Mouse (Mus musculus): ENCODE results near the gene Slc25a41. TPM values are rescaled to one million over a fixed set of nuclear protein-coding genes. Genes with fewer than 3 reads are reported as not detected.
"Not testable (repeated sequence)": the region's sequence is repeated elsewhere in the genome, so short reads cannot be mapped to it uniquely, and the experiment has no call there.

The Slc25a41 gene
- polyA plus RNA-seq, 1 experiment = not detected

GRCm38 (mm10) chr17:57056246-57056645, 14.8 kb upstream of the Slc25a41 start:
- DNase-seq = no peak
- no peak for TF ChIP-seq POLR2A (IDR thresholded peaks at IDR 0.05; ENCODE audit: borderline replicate concordance, extremely low read depth, low read depth, low read length)
- TF ChIP-seq CTCF (IDR thresholded peaks at IDR 0.05; ENCODE audit: insufficient read depth, low read length) = no peak
- Histone ChIP-seq H3K4me3 (replicated peaks; ENCODE audit: extremely low read depth, low read depth, low read length) (no peak overlapping the region), H3K4me1 (ENCODE audit: control insufficient read depth, insufficient read depth, low read length) (peaks cover 4% of the 10 kb centered on the region)
- 80% methylated on average over 3 of the region's 3 CpGs for WGBS

- not testable (repeated sequence) for H3K4me1 ChIP-seq (ENCODE audit: control insufficient read depth, insufficient read depth, low read length); H3K4me3 ChIP-seq (replicated peaks; ENCODE audit: extremely low read depth, low read depth, low read length); DNase-seq
- WGBS = 85% methylated on average over 4 of the region's 4 CpGs
These were observed 10.2 kb upstream of the Slc25a41 start for GRCm38 (mm10) chr17:57051679-57052078.

DNA sequence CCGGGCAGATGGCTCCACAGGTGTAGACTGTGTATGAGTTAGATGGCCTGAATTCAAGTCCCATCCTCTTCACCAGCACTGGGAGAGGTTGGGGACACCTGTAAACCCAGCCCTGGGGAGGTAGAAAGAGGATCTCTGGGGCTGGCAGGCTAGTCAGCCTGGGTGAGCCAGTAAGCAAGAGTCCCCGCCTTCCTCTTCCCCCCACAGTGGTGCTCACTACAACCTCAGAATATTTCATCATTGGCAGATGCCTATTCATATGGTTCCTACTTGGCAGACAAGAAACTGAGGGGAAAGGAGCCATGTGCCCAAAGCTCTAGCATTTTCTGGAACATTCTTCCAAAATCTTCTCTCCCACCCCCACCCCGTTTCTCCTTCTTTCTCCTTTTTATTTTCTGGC, 7.4 kb upstream of the Slc25a41 start:
- Histone ChIP-seq H3K4me3 (replicated peaks; ENCODE audit: extremely low read depth, low read depth, low read length) (no peak overlapping the region), H3K4me1 (ENCODE audit: control insufficient read depth, insufficient read depth, low read length) (no peaks in the 10 kb centered on the region; the same call in 1 of the 2 replicates)
- 96% methylated on average over 3 of the region's 3 CpGs for WGBS
- TF ChIP-seq POLR2A (IDR thresholded peaks at IDR 0.05; ENCODE audit: borderline replicate concordance, extremely low read depth, low read depth, low read length) (no peak), CTCF (IDR thresholded peaks at IDR 0.05; ENCODE audit: insufficient read depth, low read length) (no peak)
- DNase-seq = no peak

GRCm38 (mm10) chr17:57047406-57047805, 6.0 kb upstream of the Slc25a41 start:
- TF ChIP-seq POLR2A (IDR thresholded peaks at IDR 0.05; ENCODE audit: borderline replicate concordance, extremely low read depth, low read depth, low read length) (no peak), CTCF (IDR thresholded peaks at IDR 0.05; ENCODE audit: insufficient read depth, low read length) (no peak)
- WGBS = 52% methylated on average over 5 of the region's 5 CpGs
- Histone ChIP-seq H3K4me1 (ENCODE audit: control insufficient read depth, insufficient read depth, low read length) (no peaks in the 10 kb centered on the region; the same call in 1 of the 2 replicates), H3K4me3 (replicated peaks; ENCODE audit: extremely low read depth, low read depth, low read length) (no peak overlapping the region)
- DNase-seq = no peak

- TF ChIP-seq POLR2A (IDR thresholded peaks at IDR 0.05; ENCODE audit: borderline replicate concordance, extremely low read depth, low read depth, low read length) (no peak), CTCF (IDR thresholded peaks at IDR 0.05; ENCODE audit: insufficient read depth, low read length) (no peak)
- 41% methylated on average over 8 of the region's 8 CpGs for WGBS
These were observed 2.5 kb downstream of the Slc25a41 start for GRCm38 (mm10) chr17:57038978-57039377.

DNA sequence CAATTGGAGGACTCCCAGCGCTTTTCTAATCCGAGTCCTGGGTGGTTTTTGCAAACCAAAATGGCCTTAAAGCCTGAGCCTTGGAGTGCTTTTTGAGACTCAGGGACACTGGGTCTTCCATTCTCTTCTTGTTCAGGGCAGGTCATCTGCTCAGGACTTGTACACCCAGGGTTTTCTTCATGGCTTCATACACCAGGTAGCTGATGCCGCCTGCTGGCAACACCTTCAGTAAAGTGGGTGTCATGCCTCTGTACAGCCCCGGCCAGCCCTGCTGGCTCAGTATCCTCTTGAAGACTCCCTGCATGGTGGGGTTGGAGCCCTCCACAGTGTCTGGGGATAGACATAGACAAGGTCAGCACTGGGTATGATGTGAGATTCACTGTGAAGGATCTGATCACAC, 8.6 kb downstream of the Slc25a41 start:
- Histone ChIP-seq H3K4me1 (ENCODE audit: control insufficient read depth, insufficient read depth, low read length) (peaks cover 9% of the 10 kb centered on the region; the same call in 1 of the 2 replicates), H3K4me3 (replicated peaks; ENCODE audit: extremely low read depth, low read depth, low read length) (no peak overlapping the region)
- 91% methylated on average over 4 of the region's 4 CpGs for WGBS
- no peak for DNase-seq
- no peak for TF ChIP-seq CTCF (IDR thresholded peaks at IDR 0.05; ENCODE audit: insufficient read depth, low read length)
- no peak for TF ChIP-seq POLR2A (IDR thresholded peaks at IDR 0.05; ENCODE audit: borderline replicate concordance, extremely low read depth, low read depth, low read length)

More at GRCm38 (mm10) chr17:57038978-57039377, 2.5 kb downstream of the Slc25a41 start:
- no peak for DNase-seq
- H3K4me3 ChIP-seq (replicated peaks; ENCODE audit: extremely low read depth, low read depth, low read length) = no peak overlapping the region
- no peaks in the 10 kb centered on the region for H3K4me1 ChIP-seq (ENCODE audit: control insufficient read depth, insufficient read depth, low read length)

DNA sequence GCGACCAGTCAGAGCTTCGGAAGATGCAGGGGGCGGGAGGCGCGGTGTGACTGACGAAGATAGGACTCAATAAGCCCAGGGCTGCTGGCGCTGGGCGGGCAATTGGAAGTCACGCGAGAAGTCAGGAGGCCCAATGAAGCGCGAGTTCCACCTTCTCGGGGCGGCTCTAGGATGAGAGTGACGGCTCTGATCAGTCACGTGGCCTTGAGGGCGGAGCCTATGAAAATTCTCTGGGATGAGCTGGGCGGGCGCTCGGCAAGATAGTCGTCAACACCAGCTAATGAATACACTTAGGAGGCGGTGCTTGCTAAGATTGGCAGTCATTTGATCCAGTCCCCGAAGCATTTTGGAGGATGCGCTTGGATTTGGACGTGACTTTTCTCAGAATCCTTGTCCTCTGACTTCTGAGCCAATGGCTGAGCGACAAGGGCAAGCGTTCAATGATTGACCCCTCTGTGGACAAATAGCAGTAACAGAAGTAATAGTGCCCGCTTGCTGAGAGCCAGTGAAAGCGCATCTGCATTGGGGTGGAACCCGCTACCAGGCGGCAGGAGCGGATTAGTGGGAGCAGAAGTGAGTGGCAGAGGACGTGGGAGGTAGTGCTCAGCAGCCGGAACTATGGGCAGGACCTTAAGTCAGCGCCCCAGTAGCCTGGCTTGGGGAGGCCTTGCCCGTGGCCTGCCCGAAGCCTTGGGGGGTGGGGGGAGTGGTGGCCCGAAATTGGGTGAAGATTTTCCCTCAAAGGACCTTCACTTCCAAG, 9.6 kb downstream of the Slc25a41 start:
- peak; percentile 96; the same call in 1 of the 2 replicates for TF ChIP-seq POLR2A (IDR thresholded peaks at IDR 0.05; ENCODE audit: borderline replicate concordance, extremely low read depth, low read depth, low read length)
- no peak for TF ChIP-seq CTCF (IDR thresholded peaks at IDR 0.05; ENCODE audit: insufficient read depth, low read length)
- Histone ChIP-seq H3K4me3 (replicated peaks; ENCODE audit: extremely low read depth, low read depth, low read length) (peak overlapping the region; percentile 34), H3K4me1 (ENCODE audit: control insufficient read depth, insufficient read depth, low read length) (peaks cover 9% of the 10 kb centered on the region; the same call in 1 of the 2 replicates)
- DNase-seq = peak; percentile 99
- WGBS = under 1% methylated on average over 38 of the region's 38 CpGs

GRCm38 (mm10) chr17:57030931-57031660, 10.4 kb downstream of the Slc25a41 start, which contains the start of gene Khsrp:
Khsrp (minus strand) TSS chr17:57031522.
- TF ChIP-seq CTCF (IDR thresholded peaks at IDR 0.05; ENCODE audit: insufficient read depth, low read length) (no peak), POLR2A (IDR thresholded peaks at IDR 0.05; ENCODE audit: borderline replicate concordance, extremely low read depth, low read depth, low read length) (peak; percentile 58; the same call in 1 of the 2 replicates)
- WGBS = under 1% methylated on average over 97 of the region's 99 CpGs
- DNase-seq = no peak
- H3K4me1 ChIP-seq (ENCODE audit: control insufficient read depth, insufficient read depth, low read length) = peaks cover 9% of the 10 kb centered on the region; the same call in 1 of the 2 replicates
- H3K4me3 ChIP-seq (replicated peaks; ENCODE audit: extremely low read depth, low read depth, low read length) = peak within 1 kb of the TSS; percentile 62

DNA sequence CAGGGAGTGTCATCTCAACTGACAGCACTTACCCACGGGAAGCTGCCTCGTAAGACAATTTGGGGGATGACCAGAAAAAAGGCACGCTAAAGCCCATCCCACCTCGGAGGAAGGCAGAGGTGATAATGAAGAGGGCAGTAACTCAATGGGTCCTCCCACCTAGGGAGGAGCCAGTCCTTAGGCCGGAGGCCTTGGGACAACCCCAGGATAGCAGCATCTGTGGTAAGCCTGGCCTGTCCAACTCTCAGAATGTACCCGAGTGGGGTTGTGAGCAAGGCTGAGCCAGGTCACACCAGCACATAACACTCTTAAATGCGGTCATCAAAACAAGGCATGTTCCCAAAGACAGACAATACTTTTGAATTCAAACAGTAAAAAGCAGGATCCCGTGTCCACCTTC, 11.8 kb downstream of the Slc25a41 start:
- TF ChIP-seq CTCF (IDR thresholded peaks at IDR 0.05; ENCODE audit: insufficient read depth, low read length) = no peak
- Histone ChIP-seq H3K4me3 (replicated peaks; ENCODE audit: extremely low read depth, low read depth, low read length) (no peak overlapping the region), H3K4me1 (ENCODE audit: control insufficient read depth, insufficient read depth, low read length) (peaks cover 9% of the 10 kb centered on the region; the same call in 1 of the 2 replicates)
- no peak for DNase-seq
- 20% methylated on average over 8 of the region's 8 CpGs for WGBS

Data from lung, adult 2 months (tissue).